Mouse (Mus musculus) granulocyte monocyte progenitor cell, adult 5-6 weeks (primary cell): ENCODE data around the gene Spcs1. TPM values are rescaled to one million over a fixed set of nuclear protein-coding genes. Genes with fewer than 3 reads are reported as not detected.

Experiments
- ATAC-seq: replicated peaks from 2 replicates; pipeline ENCODE4 v1.8.0; 2016; ENCODE audit warnings: mild to moderate bottlenecking, moderate TSS enrichment, inconsistent platforms; ENCODE audit not compliant: poor library complexity, severe bottlenecking
- total RNA-seq, 2 experiments: library from RNA; stranded (forward) in 1 of 2; stranded (reverse) in 1 of 2; fragments of 200-712, 200-1000 nt in 1 of 2; fragments of >200 nt in 1 of 2; fragmentation: Nextera tagmentation in 1 of 2; gene quantifications; 2 replicates each; pipeline ENCODE4 v1.2.3; 2014 to 2017

The Spcs1 gene
- total RNA-seq, 2 experiments from 2014 or later = 157 to 241 TPM

DNA sequence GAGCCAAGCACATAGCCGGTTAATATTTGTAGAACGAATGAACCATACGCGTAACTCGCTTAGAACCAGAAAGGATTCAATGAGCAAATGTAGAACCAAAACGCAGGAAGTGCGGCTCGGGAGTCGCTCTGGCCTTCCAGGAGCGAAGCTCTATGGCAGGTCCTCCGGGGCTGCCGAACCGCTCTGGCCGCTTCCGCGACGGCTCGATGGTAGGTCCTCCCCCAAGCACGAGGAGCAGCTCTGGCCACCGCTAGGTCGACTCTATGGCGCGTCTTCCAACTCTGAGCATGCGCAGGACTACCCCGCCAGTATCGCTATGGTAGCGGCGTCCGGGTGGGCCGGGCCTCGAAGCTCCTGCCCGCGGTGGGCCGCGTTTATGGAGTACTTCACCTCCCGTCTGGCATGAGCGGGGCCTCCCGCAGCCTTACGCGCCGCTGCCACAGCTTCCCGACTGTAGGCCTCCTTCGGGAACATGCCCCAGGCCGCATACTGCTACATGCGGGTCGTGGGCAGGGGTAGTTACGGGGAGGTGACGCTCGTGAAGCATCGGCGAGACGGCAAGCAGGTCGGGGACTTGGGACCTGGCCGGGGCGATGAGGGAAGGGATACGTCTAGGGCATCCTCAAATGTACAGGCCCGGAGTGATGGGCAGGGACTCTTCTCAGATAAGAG lies 50.2 kb downstream of the Spcs1 start, which contains the start of gene Nek4:
Gene Nek4 (plus strand): TSS at position 224 of the 672 bp plus-strand sequence.
- ATAC-seq = peak; percentile 97

- no peak for ATAC-seq
These were observed 51.5 kb downstream of the Spcs1 start for GRCm38 (mm10) chr14:30949986-30950385.

Other genes starting within 250 kb of the Spcs1 start
- 7.3 and 11.7 TPM in 2 replicates for gene Tmem110, start 176.1 kb downstream of the Spcs1 start, total RNA-seq (2014; fragmentation: Nextera tagmentation)
- 6.3 and 9.1 TPM in 2 replicates for gene Tmem110, start 176.1 kb downstream of the Spcs1 start, total RNA-seq (2017)
- 2.9 TPM in 1 of 2 replicates, not detected in the other for gene Mustn1, start 122.5 kb downstream of the Spcs1 start, total RNA-seq (2014; fragmentation: Nextera tagmentation)
- gene Mustn1, start 122.5 kb downstream of the Spcs1 start, total RNA-seq (2017) = 0.65 and 2.2 TPM in 2 replicates
- not detected in 2 replicates for gene Itih4, start 115.2 kb downstream of the Spcs1 start, total RNA-seq (2014; fragmentation: Nextera tagmentation)
- gene Itih4, start 115.2 kb downstream of the Spcs1 start, total RNA-seq (2017) = not detected in 2 replicates
- gene Itih3, start 77.9 kb downstream of the Spcs1 start, total RNA-seq (2014; fragmentation: Nextera tagmentation) = not detected in 2 replicates
- gene Itih3, start 77.9 kb downstream of the Spcs1 start, total RNA-seq (2017) = not detected in 2 replicates
- gene Itih1, start 58.4 kb downstream of the Spcs1 start, total RNA-seq (2014; fragmentation: Nextera tagmentation) = not detected in 2 replicates
- gene Itih1, start 58.4 kb downstream of the Spcs1 start, total RNA-seq (2017) = not detected in 2 replicates
- gene Nek4, start 50.3 kb downstream of the Spcs1 start, total RNA-seq (2014; fragmentation: Nextera tagmentation) = 7.8 and 12.9 TPM in 2 replicates
- gene Nek4, start 50.3 kb downstream of the Spcs1 start, total RNA-seq (2017) = 11.5 and 16.3 TPM in 2 replicates
- gene Glt8d1, start 272 bp downstream of the Spcs1 start, total RNA-seq (2014; fragmentation: Nextera tagmentation) = 28.8 and 35.9 TPM in 2 replicates
- 29.4 and 35.0 TPM in 2 replicates for gene Glt8d1, start 272 bp downstream of the Spcs1 start, total RNA-seq (2017)
- gene Pbrm1, start 17.5 kb upstream of the Spcs1 start, total RNA-seq (2014; fragmentation: Nextera tagmentation) = 67.7 and 69.4 TPM in 2 replicates
- 60.3 and 65.7 TPM in 2 replicates for gene Pbrm1, start 17.5 kb upstream of the Spcs1 start, total RNA-seq (2017)
- gene Gnl3, start 17.5 kb upstream of the Spcs1 start, total RNA-seq (2014; fragmentation: Nextera tagmentation) = 299 and 362 TPM in 2 replicates
- 338 and 354 TPM in 2 replicates for gene Gnl3, start 17.5 kb upstream of the Spcs1 start, total RNA-seq (2017)
- 183 and 200 TPM in 2 replicates for gene Smim4, start 127.3 kb upstream of the Spcs1 start, total RNA-seq (2014; fragmentation: Nextera tagmentation)
- gene Smim4, start 127.3 kb upstream of the Spcs1 start, total RNA-seq (2017) = 85.5 and 91.3 TPM in 2 replicates
- 107 and 116 TPM in 2 replicates for gene Nt5dc2, start 129.4 kb upstream of the Spcs1 start, total RNA-seq (2014; fragmentation: Nextera tagmentation)
- gene Nt5dc2, start 129.4 kb upstream of the Spcs1 start, total RNA-seq (2017) = 172 and 213 TPM in 2 replicates
- not detected in 2 replicates for gene Stab1, start 167.0 kb upstream of the Spcs1 start, total RNA-seq (2014; fragmentation: Nextera tagmentation)
- 3.0 TPM in 1 of 2 replicates, not detected in the other for gene Stab1, start 167.0 kb upstream of the Spcs1 start, total RNA-seq (2017)
- gene Tnnc1, start 206.6 kb upstream of the Spcs1 start, total RNA-seq (2014; fragmentation: Nextera tagmentation) = 4.1 TPM in 1 of 2 replicates, not detected in the other
- gene Tnnc1, start 206.6 kb upstream of the Spcs1 start, total RNA-seq (2017) = 0.82 TPM in 1 of 2 replicates, not detected in the other
- 137 and 211 TPM in 2 replicates for gene Nisch, start 215.3 kb upstream of the Spcs1 start, total RNA-seq (2014; fragmentation: Nextera tagmentation)
- 86.1 and 111 TPM in 2 replicates for gene Nisch, start 215.3 kb upstream of the Spcs1 start, total RNA-seq (2017)
- 0.21 TPM in 1 of 2 replicates, not detected in the other for gene Sema3g, start 216.2 kb upstream of the Spcs1 start, total RNA-seq (2014; fragmentation: Nextera tagmentation)
- gene Sema3g, start 216.2 kb upstream of the Spcs1 start, total RNA-seq (2017) = not detected in 2 replicates
- 13.9 and 15.2 TPM in 2 replicates for gene Phf7, start 249.6 kb upstream of the Spcs1 start, total RNA-seq (2014; fragmentation: Nextera tagmentation)
- gene Phf7, start 249.6 kb upstream of the Spcs1 start, total RNA-seq (2017) = 14.8 and 17.4 TPM in 2 replicates
- gene Bap1, start 249.8 kb upstream of the Spcs1 start, total RNA-seq (2014; fragmentation: Nextera tagmentation) = 29.9 and 40.9 TPM in 2 replicates
- 47.9 and 54.8 TPM in 2 replicates for gene Bap1, start 249.8 kb upstream of the Spcs1 start, total RNA-seq (2017)